Mouse (Mus musculus) lung, postnatal 0 days (tissue): ENCODE data around the gene Dgkz. TPM values are rescaled to one million over a fixed set of nuclear protein-coding genes. Genes with fewer than 3 reads are reported as not detected.

Experiments used
- ATAC-seq: fragments of 200-750 bp; cut with Nextera tagmentation; 2 replicates; pipeline ENCODE4 v1.8.0; 2017; ENCODE audit warnings: moderate library complexity
- DNase-seq: peaks from one replicate; pipeline ENCODE4 v3.0.0-alpha.2; 2016; ENCODE audit warnings: low spot score
- H3K27ac ChIP-seq: fragments of 300-500 bp; sonication (generic); 2 replicates; pipeline ENCODE4 v1.5.1; 2014; ENCODE audit warnings: antibody characterized with exemption, mild to moderate bottlenecking, low read length, mixed read lengths
- H3K27me3 ChIP-seq: fragments of 300-500 bp; sonication (generic); replicated peaks from 2 replicates; pipeline ENCODE4 v1.6.1; 2014; ENCODE audit warnings: low read length, mixed read lengths; ENCODE audit not compliant: insufficient read depth
- H3K36me3 ChIP-seq: fragments of 300-500 bp; sonication (generic); 2 replicates; pipeline ENCODE4 v1.6.1; 2014; ENCODE audit warnings: low read length, mixed read lengths; ENCODE audit not compliant: insufficient read depth
- H3K4me1 ChIP-seq: fragments of 300-500 bp; sonication (generic); 2 replicates; pipeline ENCODE4 v1.6.1; 2014; ENCODE audit warnings: antibody characterized with exemption, low read depth, low read length, mixed read lengths; ENCODE audit not compliant: insufficient read depth
- H3K4me2 ChIP-seq: fragments of 300-500 bp; sonication (generic); replicated peaks from 2 replicates; pipeline ENCODE4 v1.6.1; 2014; ENCODE audit warnings: low read depth, mild to moderate bottlenecking, low read length, moderate library complexity, mixed read lengths
- H3K4me3 ChIP-seq: fragments of 300-500 bp; sonication (generic); 2 replicates; pipeline ENCODE4 v1.5.1; 2014; ENCODE audit warnings: low read depth, low read length
- H3K9ac ChIP-seq: fragments of 300-500 bp; sonication (generic); replicated peaks from 2 replicates; pipeline ENCODE4 v1.6.1; 2014; ENCODE audit warnings: low read depth, mild to moderate bottlenecking
- H3K9me3 ChIP-seq: fragments of 300-500 bp; sonication (generic); 2 replicates; pipeline ENCODE4 v1.6.1; 2016; ENCODE audit warnings: low read length, mixed read lengths
- CTCF ChIP-seq: IDR thresholded peaks from 2 replicates; pipeline ENCODE4 v1.5.1; 2016; ENCODE audit warnings: antibody characterized with exemption, mild to moderate bottlenecking
- EP300 ChIP-seq: IDR thresholded peaks from 2 replicates; pipeline ENCODE4 v1.6.1; 2016; ENCODE audit warnings: antibody characterized with exemption, mild to moderate bottlenecking, control low read depth
- WGBS: fragments of 180-500 bp; shearing (Covaris S2); extraction: QIAGEN DNeasy Blood & Tissue Kit; methylation state at CpG from one replicate; pipeline ENCODE4 v1.1.7; 2014; 5-methylcytosine and 5-hydroxymethylcytosine counted together
- polyA plus RNA-seq: library from polyadenylated mRNA; unstranded; fragments of >200 nt; fragmentation: Nextera tagmentation; extraction: Ambion mirVana; gene quantifications from 2 replicates; pipeline ENCODE4 v1.2.1, GENCODE M21; 2015

Gene Dgkz
- polyA plus RNA-seq, 1 experiment from 2014 or later: 50.7 TPM

DNA sequence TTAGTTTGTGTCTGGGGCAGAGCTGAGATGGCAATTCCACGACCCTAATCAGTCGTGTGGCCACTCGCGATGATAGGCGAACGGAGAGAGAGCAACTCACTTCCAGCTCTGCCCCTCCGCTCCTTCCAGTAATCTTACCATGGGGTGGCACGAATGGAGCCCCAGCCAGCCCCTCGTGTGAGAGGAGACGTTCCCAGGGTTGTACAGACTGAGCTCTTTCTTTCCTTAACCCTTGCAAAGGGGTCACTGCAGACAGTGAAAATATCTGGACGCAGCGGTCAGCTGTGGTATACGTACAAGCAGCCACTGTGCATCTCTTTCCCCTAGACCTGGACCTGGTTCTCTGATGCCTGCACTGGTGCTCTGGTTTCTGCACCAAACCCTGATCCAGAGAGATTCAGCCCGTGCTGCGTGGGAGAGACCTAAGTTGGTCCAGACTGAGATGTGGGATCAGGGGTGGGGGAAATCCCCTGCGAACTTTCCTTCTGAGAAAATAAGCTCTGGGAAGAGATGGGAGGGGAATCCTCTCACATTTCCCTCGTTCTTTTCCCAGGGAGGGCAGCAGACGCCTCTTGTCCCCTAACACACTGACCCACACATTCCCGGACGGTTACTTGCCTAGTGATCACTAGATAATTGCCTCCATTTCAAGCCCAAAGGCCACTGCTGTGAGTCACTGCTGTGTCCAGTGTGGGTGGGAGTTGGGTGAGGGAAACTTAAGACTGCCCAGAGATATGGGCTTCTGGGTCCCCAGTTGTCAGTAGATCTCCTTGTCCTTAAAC is 33.1 kb upstream of the Dgkz start:
- no peaks in the 10 kb centered on the region for H3K9me3 ChIP-seq
- TF ChIP-seq CTCF (no peak), EP300 (peak; percentile 63; the same call in 1 of the 2 replicates)
- no peaks in the 10 kb centered on the region for H3K36me3 ChIP-seq
- peak overlapping the region; percentile 46 for H3K4me3 ChIP-seq
- H3K27ac ChIP-seq: peak overlapping the region; percentile 93
- H3K4me1 ChIP-seq: peaks cover 16% of the 10 kb centered on the region
- H3K4me2 ChIP-seq: peak overlapping the region; percentile 81
- DNase-seq: peak; percentile 79
- peak overlapping the region; percentile 67 for H3K9ac ChIP-seq
- peak; percentile 6 for ATAC-seq
- H3K27me3 ChIP-seq: no peaks in the 10 kb centered on the region
- 2% methylated on average over 20 of the region's 20 CpGs for WGBS

DNA sequence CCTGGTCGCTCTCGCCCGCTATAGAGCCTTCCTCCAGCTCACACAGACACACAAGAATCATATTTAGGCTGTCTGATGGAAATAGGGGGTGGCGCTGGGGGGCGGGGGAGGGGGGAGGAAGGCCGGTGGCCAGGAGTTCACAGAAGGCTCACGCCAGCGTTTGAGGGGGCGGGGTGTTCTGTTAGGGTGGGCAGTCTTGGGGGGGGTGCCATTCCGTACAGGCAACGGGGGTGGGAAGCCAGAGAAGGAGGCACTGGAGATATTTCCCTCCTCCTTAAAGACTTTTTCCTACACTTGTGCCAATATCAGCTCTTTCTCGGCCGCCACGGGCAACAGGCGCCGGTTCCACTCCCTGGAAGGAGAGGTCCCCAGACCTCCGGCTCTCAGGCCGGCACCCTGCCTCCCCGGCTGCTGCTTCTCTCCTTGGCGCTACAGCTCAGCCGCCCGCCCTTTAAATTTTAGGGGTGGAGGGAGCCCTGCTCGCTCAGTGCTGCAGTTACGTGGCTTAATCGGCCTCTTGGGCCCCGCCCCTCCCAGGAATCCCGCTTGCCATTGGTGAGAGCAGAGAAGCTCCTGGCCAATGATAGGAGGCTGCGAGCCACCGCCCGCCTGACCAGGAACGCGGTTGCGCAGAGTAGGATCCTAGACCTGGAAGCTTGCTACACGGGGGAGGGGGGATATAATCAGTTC is 32.4 kb upstream of the Dgkz start:
- 2% methylated on average over 34 of the region's 34 CpGs for WGBS

DNA sequence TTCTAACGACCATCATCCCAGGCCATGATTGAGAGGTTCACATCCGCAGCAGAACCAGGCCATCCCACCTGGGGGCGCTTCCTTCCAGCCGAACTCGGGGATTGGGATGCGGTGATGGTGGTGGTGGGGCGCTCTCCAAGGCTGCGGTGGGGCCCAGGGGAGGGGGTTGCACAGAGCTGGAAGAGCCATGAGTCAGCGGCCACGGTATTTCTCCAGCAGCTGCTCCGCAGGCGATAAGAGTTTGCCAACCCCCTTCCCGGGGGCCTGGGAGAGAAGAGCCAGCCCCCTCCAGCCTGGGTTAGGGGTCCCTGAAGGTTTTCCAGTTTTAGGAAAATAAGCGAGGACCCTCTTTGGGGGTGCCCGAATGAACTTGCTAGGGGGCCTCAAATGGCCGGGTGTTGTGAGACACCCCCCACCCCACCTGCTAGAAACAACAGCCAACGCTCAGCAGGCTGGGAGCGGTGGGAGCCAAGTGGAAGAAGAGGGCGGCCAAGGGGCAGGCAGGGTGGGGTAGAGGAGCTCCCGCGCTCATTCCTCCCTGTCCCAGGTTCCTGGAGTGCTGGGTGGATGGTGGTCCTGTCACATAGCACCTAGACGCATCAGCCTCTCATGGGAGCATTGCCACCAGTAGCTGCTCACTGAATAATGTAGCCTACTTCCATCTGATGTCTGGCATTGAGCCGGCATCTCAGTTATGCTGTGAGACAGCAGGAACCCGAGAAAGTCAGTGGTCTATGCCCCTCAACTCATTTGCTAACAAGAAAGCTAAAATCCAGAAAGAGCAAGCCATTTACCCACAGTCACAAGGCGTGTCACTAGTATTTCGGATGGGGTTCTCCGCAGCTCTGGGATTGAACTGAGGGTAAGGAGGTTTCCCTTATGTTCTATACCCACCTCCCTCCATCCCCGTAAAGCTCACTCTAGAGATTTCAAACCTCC is 31.6 kb upstream of the Dgkz start:
- Histone ChIP-seq H3K9ac (peak overlapping the region; percentile 34; the same call in 1 of the 2 replicates), H3K4me3 (peak overlapping the region; percentile 46), H3K4me1 (peaks cover 14% of the 10 kb centered on the region), H3K36me3 (no peaks in the 10 kb centered on the region), H3K27me3 (no peaks in the 10 kb centered on the region), H3K9me3 (no peaks in the 10 kb centered on the region), H3K27ac (peak overlapping the region; percentile 93), H3K4me2 (peak overlapping the region; percentile 81)
- TF ChIP-seq CTCF (peak; percentile 76), EP300 (peak; percentile 38; the same call in 1 of the 2 replicates)
- ATAC-seq (peak; percentile 25), DNase-seq (peak; percentile 88)
- WGBS: 3% methylated on average over 28 of the region's 28 CpGs

More for the DNA sequence above, 32.4 kb upstream of the Dgkz start:
- H3K27me3 ChIP-seq: no peaks in the 10 kb centered on the region
- H3K27ac ChIP-seq: peak overlapping the region; percentile 93
- DNase-seq (peak; percentile 99), ATAC-seq (peak; percentile 93)
- peak overlapping the region; percentile 67 for H3K9ac ChIP-seq
- H3K4me2 ChIP-seq: peak overlapping the region; percentile 81
- peak overlapping the region; percentile 46 for H3K4me3 ChIP-seq
- H3K9me3 ChIP-seq: no peaks in the 10 kb centered on the region
- TF ChIP-seq CTCF: 0 out of 2 replicates have a peak, but pooled peaks have one; percentile 1
- no peak for TF ChIP-seq EP300
- no peaks in the 10 kb centered on the region for H3K36me3 ChIP-seq
- peaks cover 16% of the 10 kb centered on the region for H3K4me1 ChIP-seq

DNA sequence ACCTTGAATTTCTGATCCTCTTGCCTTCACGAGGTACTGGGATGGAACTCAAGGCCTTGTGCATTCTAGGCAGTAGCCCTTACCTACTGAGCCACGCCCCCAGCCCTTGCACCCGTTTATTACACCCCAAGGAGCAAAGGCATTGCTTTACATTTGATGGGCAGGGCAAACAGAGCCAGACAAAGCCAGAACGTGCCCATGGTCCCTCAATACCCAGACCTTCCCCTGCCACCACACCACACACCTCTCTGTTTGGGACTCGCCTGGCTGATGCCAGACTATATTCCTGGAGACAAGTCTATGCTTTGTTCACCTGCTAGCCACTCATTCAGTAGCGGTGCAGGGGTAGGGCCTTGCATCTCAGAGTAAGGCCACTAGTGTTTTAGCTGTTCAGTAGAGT is 30.8 kb upstream of the Dgkz start:
- Histone ChIP-seq H3K9ac (no peak overlapping the region), H3K9me3 (no peaks in the 10 kb centered on the region), H3K4me2 (no peak overlapping the region), H3K36me3 (no peaks in the 10 kb centered on the region), H3K4me3 (no peak overlapping the region), H3K27me3 (no peaks in the 10 kb centered on the region), H3K27ac (no peak overlapping the region), H3K4me1 (peaks cover 11% of the 10 kb centered on the region)
- TF ChIP-seq EP300 (no peak), CTCF (no peak)
- ATAC-seq: no peak
- DNase-seq: no peak
- WGBS: 49% methylated on average over 6 of the region's 6 CpGs

GRCm38 (mm10) chr2:92004617-92005016 is 29.0 kb upstream of the Dgkz start:
- Histone ChIP-seq H3K9me3 (no peaks in the 10 kb centered on the region), H3K27me3 (no peaks in the 10 kb centered on the region), H3K4me2 (no peak overlapping the region), H3K4me1 (peaks cover 8% of the 10 kb centered on the region), H3K36me3 (no peaks in the 10 kb centered on the region), H3K9ac (no peak overlapping the region), H3K27ac (no peak overlapping the region), H3K4me3 (no peak overlapping the region)
- TF ChIP-seq CTCF: peak; percentile 45
- TF ChIP-seq EP300: peak; percentile 35; the same call in 1 of the 2 replicates
- ATAC-seq (peak; percentile 11; the same call in 1 of the 2 replicates), DNase-seq (peak; percentile 94)
- 28% methylated on average over 7 of the region's 7 CpGs for WGBS
